Mouse (Mus musculus) v-Abl transformed pro-B cells (cell line): ENCODE measurements around the gene Olfr601.
"Not testable (repeated sequence)": the region's sequence is repeated elsewhere in the genome, so short reads cannot be mapped to it uniquely, and the experiment has no call there.

Experiments
- in situ Hi-C, 2 experiments: fragments of 400-800 bp; cut with MboI; formaldehyde crosslinking; loops; one replicate each; pipeline ENCODE4 v1.15.1; 2025; ENCODE audit not compliant: unreplicated experiment in 2 of 2

The Olfr601 gene

GRCm38 (mm10) chr7:103362555-103362954, at the start of gene Olfr601:
Gene Olfr601, minus strand, starts transcription at chr7:103362655.
- in situ Hi-C loops, result no loop called here

- in situ Hi-C loops, result not testable (repeated sequence)
Observed at GRCm38 (mm10) chr7:103406521-103407055, 44.1 kb upstream of the Olfr601 start.

- in situ Hi-C loops, result no loop called here
Observed at GRCm38 (mm10) chr7:103398981-103399380, 36.5 kb upstream of the Olfr601 start.

GRCm38 (mm10) chr7:103397758-103398157, 35.3 kb upstream of the Olfr601 start:
- in situ Hi-C loops, result no loop called here

- in situ Hi-C loops, result no loop called here
Observed at GRCm38 (mm10) chr7:103386077-103386476, 23.6 kb upstream of the Olfr601 start, which contains the start of gene Olfr603. Gene Olfr603, minus strand, starts transcription at chr7:103386177.

GRCm38 (mm10) chr7:103349569-103349968, 12.9 kb downstream of the Olfr601 start, which contains the start of gene Olfr600:
Gene Olfr600, minus strand, starts transcription at chr7:103349669.
- in situ Hi-C loops, result no loop called here

GRCm38 (mm10) chr7:103335617-103336016, 26.8 kb downstream of the Olfr601 start, which contains the start of gene Olfr599:
Gene Olfr599, plus strand, starts transcription at chr7:103335917.
- in situ Hi-C loops, result no loop called here

- in situ Hi-C loops, result no loop called here
Observed at GRCm38 (mm10) chr7:103323268-103323667, 39.2 kb downstream of the Olfr601 start, which contains the start of gene Olfr598. Gene Olfr598, plus strand, starts transcription at chr7:103323568.

- in situ Hi-C loops, result not testable (repeated sequence)
Observed at GRCm38 (mm10) chr7:103316015-103316414, 46.4 kb downstream of the Olfr601 start, which contains the start of gene Olfr597. Gene Olfr597, plus strand, starts transcription at chr7:103316315.
